Mouse (Mus musculus) kidney, adult 18-20 months (tissue): ENCODE measurements around the gene Cuedc1.

ENCODE experiments used
- DNase-seq: peaks from one replicate; pipeline ENCODE4 v3.0.0; 2021

Cuedc1 gene

DNA sequence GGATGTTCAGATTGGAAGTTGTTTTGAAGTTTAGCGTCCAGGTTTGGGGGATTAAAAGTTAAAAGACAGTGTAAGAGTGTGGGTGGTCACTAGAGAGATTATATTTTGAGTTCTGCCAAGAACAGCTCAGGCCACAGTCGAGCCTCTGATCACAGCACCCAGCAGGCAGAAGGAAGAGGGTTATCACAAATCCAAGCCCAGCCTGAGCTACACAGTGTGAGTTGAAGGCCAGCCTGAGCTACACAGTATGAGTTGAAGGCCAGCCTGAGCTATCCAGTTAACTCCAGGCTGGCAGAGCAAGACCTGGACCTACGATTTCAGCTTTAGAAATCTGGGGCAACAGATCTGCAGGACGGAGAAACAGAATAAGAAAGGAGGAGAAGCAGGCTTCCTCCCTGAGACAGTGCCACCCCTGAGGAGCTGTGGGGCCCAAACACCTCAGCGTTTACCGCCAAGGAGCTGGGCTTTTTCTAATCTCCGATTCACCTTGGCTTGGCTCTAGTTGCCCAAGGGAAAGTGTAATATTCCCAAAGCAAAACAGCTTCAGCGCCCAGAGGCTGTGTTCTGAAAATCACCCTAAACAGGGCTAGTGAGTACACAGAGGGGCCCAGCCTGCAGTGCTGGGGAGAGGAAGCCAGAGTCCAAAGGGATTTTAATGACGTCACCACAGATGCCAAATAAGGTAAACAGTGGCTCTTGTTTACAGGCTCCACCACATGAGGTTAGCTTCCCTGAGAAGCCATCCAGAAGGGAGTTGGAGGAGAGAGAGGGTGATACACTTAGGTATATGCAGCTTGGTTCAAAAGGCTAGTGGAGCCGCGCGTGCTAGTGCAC lies 143.8 kb downstream of the Cuedc1 start:
- peak; percentile 12 for DNase-seq
